Mouse (Mus musculus): ENCODE results near the gene Rnf31. TPM values are rescaled to one million over a fixed set of nuclear protein-coding genes. Genes with fewer than 3 reads are reported as not detected.

The Rnf31 gene
- polyA plus RNA-seq, 1 experiment from 2014 or later: 19.7 TPM

DNA sequence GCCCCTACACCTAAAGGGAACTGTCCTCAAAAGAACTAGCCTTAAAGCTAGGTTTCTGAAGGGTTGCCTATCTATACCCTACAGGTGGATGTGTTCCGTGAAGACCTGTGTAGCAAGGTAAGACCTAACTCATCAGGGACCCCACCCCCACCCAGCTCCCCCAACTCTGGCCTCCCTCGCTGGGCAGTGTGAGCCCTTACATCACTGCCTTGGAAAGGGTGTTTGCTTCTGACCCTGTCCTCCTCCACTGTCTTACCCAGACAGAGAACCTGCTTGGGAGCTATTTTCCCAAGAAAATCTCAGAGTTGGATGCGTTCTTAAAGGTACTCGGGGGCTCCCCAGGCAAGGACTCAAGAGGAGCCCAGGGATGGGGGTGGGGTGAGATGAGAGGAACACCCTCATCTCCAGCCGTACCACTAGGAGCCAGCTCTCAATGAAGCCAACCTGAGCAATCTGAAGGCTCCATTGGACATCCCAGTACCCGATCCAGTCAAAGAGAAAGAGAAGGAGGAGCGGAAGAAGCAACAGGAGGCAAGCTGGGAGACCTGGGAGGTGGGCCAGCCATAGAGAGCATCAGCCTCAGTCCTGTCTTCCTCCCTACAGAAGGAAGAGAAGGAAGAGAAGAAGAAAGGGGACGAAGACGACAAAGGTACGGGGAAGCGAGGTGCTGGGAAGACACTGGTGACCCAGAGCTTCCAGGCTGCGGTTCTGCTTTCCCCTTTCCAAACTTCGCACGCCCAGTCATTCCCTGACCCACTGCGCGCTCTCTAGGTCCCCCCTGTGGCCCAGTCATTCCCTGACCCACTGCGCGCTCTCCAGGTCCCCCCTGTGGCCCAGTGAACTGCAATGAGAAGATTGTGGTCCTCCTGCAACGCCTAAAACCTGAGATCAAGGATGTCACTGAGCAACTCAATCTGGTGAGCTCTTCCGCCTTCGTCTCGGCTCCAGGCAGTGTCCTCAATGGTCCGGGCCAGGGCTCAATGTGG is 11.7 kb upstream of the Rnf31 start:
- Histone ChIP-seq H3K9me3 (replicated peaks) (no peaks in the 10 kb centered on the region), H3K4me1 (peaks cover 39% of the 10 kb centered on the region), H3K4me3 (no peak overlapping the region; the same call in 1 of the 2 replicates), H3K27me3 (ENCODE audit: low read depth, poor library complexity, severe bottlenecking) (peaks cover 14% of the 10 kb centered on the region; the same call in 1 of the 2 replicates), H3K36me3 (peaks cover 26% of the 10 kb centered on the region), H3K27ac (no peak overlapping the region)
- WGBS: 84% methylated on average over 23 of the region's 23 CpGs
- DNase-seq (ENCODE audit: low spot score): no peak

DNA sequence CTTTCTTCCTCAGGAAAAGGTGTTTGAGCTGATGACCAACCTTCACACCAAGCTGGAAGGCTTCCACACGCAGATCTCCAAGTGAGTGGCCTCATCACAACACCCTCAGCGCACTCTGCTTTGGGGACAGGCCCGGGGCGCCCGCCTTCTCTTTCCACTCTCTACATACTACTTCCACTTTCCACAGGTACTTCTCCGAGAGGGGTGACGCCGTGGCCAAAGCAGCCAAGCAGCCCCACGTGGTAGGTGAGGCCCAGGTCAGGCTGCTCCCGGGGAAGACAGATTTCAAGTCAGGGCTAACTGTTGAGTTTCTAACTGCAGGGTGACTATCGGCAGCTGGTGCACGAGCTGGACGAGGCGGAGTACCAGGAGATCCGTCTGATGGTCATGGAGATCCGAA is 10.8 kb upstream of the Rnf31 start:
- Histone ChIP-seq H3K4me3 (no peak overlapping the region), H3K9me3 (replicated peaks) (no peaks in the 10 kb centered on the region), H3K4me1 (peaks cover 41% of the 10 kb centered on the region), H3K36me3 (peaks cover 26% of the 10 kb centered on the region), H3K27ac (no peak overlapping the region), H3K27me3 (ENCODE audit: low read depth, poor library complexity, severe bottlenecking) (peaks cover 15% of the 10 kb centered on the region; the same call in 1 of the 2 replicates)
- DNase-seq (ENCODE audit: low spot score): no peak
- WGBS: 95% methylated on average over 16 of the region's 16 CpGs

DNA sequence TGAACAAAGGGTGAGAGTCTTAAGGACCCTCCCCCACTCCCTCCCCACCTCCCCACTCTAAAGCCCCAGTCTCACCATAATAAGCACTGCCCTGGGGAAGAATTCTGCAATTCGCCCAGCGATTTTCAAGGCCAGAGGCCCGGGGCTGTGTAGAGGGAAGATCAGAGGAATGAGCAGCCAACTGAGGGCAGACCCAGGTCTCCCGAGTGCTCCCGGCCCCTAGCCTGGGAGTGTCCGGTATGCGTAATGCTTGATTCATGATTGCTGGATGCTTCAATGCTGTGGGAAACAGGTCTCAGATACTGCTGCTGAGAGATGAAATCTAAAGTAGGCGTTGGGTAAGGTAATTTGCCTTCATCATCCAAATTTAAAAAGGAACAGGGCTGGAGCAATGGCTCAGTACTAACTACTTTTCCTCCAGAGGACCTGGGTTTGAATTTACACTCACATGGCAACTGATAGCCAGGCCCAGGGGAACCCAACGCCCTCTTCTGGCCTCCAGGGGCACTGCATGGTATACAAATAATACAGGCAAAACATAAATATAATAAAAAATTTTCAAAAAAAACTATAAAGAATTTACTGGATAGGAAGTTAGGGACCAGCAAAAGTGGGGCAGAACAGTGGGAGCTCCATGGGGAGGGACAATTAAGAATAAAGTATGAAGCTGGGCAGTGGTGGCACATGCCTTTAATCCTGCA is 9.4 kb upstream of the Rnf31 start:
- WGBS: 78% methylated on average over 9 of the region's 9 CpGs

DNA sequence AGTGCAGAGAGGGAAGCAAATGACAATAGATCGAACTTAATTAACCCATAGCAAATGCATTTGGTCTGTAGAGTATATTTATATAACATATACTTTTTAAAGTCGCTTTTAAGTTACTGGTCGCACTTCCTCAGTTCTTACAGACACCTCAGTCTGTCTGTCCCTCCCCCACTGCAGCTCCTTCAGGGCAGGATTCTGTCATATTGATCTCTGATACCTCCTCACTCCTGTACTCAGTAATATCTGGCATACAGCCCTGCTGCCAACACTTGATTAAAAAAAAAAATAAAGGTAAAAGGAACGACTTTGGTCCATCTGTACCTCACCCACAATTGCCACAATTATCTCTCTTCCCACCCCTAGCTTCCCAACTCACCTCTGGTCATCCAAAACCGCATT is 7.2 kb upstream of the Rnf31 start:
- Histone ChIP-seq H3K9me3 (replicated peaks) (no peaks in the 10 kb centered on the region), H3K4me3 (peak overlapping the region; percentile 69), H3K4me1 (peaks cover 17% of the 10 kb centered on the region), H3K27me3 (ENCODE audit: low read depth, poor library complexity, severe bottlenecking) (peaks cover 15% of the 10 kb centered on the region; the same call in 1 of the 2 replicates), H3K27ac (0 out of 2 replicates have a peak overlapping the region, but pooled peaks have one; percentile 77), H3K36me3 (peaks cover 51% of the 10 kb centered on the region)
- DNase-seq (ENCODE audit: low spot score): no peak
- 34% methylated on average over 5 of the region's 5 CpGs for WGBS

More for the DNA sequence above, 9.4 kb upstream of the Rnf31 start:
- Histone ChIP-seq H3K9me3 (replicated peaks) (no peaks in the 10 kb centered on the region), H3K27me3 (ENCODE audit: low read depth, poor library complexity, severe bottlenecking) (peaks cover 15% of the 10 kb centered on the region; the same call in 1 of the 2 replicates), H3K4me3 (no peak overlapping the region), H3K36me3 (peaks cover 32% of the 10 kb centered on the region), H3K4me1 (peaks cover 33% of the 10 kb centered on the region), H3K27ac (no peak overlapping the region)
- no peak for DNase-seq (ENCODE audit: low spot score)

DNA sequence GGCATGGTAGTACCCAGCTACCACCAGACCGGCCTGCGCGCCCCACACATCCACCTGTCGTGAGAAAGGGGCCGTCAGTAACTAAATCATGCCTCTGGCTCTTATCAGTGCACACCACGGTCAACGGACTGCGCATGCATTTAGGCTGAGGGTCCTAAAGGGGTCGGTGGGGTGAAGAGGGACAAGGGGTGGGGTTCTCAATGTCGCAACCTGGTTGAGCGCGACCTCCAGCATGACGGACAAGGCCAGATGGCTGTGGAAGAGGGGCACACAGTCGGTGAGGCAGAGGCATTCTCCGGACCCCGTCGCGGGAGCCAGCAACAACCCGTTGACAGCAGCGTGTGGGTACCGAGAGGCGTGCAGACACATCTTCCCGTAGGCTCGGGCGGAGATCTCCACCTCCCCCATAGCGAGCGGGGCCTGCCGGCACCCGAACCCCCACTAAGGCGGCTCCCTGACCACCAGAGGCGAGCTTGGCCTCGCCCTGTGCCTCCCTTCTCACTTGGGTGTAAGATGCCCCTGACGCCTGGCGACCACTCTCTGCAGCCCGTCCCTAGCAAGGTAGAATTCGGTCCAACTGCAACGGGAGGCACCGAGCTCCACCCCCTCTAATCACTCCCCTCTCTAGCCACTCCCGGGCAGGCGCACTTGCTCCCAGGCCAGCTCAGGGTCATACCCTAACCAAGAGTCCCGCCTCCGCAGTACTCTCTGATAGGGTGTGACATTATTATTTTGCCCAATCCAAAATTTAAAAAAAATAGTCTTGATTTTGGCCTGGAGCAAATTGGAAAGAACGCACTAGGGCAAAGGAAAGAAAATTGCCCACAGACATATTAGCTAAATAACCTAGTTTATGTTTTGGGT is 6.6 kb upstream of the Rnf31 start, which contains the start of gene Emc9:
Gene Emc9, minus strand, starts transcription at position 601 of the 864 bp plus-strand sequence.
- H3K9me3 ChIP-seq (replicated peaks): no peaks in the 10 kb centered on the region
- H3K27me3 ChIP-seq (ENCODE audit: low read depth, poor library complexity, severe bottlenecking): peaks cover 15% of the 10 kb centered on the region; the same call in 1 of the 2 replicates
- H3K27ac ChIP-seq: peak within 1 kb of the TSS; percentile 77
- 2% methylated on average over 43 of the region's 43 CpGs for WGBS
- DNase-seq (ENCODE audit: low spot score): peak; percentile 66
- H3K4me3 ChIP-seq: peak within 1 kb of the TSS; percentile 69
- peaks cover 50% of the 10 kb centered on the region for H3K36me3 ChIP-seq
- peaks cover 18% of the 10 kb centered on the region for H3K4me1 ChIP-seq

DNA sequence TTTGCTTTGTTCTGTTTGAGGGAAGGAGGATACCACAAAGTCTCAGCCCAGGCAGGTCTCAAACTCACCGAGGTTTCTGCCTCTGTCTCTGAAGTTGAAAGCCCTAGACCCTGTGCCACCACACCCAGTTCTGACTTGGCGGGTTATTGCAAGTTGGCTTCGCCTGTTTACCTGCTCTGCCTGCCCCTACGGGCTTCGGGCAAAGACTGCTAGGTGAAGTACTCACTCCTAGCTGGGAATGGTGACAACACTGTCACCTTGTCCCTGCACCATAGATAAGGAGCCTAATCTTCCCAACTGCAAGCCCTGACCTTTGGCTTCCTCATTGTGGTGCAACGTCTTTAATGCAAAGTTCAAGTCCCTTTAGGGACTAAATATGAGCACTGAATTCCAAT is 5.9 kb upstream of the Rnf31 start:
- 59% methylated on average over 6 of the region's 6 CpGs for WGBS
- no peaks in the 10 kb centered on the region for H3K9me3 ChIP-seq (replicated peaks)
- H3K27me3 ChIP-seq (ENCODE audit: low read depth, poor library complexity, severe bottlenecking): peaks cover 15% of the 10 kb centered on the region; the same call in 1 of the 2 replicates
- H3K27ac ChIP-seq: no peak overlapping the region
- H3K4me1 ChIP-seq: peaks cover 24% of the 10 kb centered on the region
- no peak for DNase-seq (ENCODE audit: low spot score)
- H3K36me3 ChIP-seq: peaks cover 44% of the 10 kb centered on the region
- H3K4me3 ChIP-seq: peak overlapping the region; percentile 69

DNA sequence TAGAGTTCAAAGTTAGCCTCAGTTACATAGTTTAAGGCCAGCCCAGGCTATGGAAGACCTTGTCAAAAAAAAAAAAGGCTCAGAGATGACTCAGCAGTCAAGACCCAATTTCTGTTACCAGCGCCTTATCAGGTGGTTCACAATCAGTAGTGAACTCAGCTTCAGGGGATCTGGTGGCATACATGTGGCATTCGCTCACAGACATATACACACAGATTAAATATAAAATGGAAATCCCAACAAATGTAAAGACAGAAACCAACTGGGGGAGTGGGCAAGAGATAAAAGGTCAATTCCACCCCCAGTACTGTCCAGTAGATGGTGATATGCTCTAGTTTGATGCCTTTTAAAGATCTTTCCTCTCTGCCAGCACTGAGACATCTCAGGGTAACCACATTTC is 5.4 kb upstream of the Rnf31 start:
- WGBS: 93% methylated on average over 2 of the region's 2 CpGs
- H3K4me1 ChIP-seq: peaks cover 24% of the 10 kb centered on the region
- H3K36me3 ChIP-seq: peaks cover 38% of the 10 kb centered on the region
- no peak overlapping the region for H3K27ac ChIP-seq
- no peaks in the 10 kb centered on the region for H3K9me3 ChIP-seq (replicated peaks)
- H3K4me3 ChIP-seq: no peak overlapping the region
- DNase-seq (ENCODE audit: low spot score): no peak
- peaks cover 15% of the 10 kb centered on the region; the same call in 1 of the 2 replicates for H3K27me3 ChIP-seq (ENCODE audit: low read depth, poor library complexity, severe bottlenecking)

DNA sequence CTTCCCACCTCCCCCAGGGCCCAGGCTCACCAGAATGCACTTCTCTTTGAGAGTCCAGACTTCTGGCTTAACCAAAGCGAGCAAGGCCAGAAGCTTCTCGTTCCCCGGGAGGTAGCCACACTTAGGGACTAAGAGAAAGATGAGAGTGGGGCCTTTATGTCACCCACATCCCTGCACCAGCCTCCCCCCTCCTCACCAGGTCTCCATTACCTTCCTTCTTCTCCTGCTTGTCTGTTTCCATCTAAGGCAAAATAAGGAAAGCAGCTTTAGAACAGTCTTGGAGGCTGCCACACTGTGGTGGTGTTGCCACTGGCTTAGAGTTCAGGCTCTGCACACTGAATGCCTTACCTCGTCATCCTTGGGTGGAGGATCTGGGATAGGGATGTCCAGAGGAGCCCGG is 2.2 kb upstream of the Rnf31 start:
- Histone ChIP-seq H3K27me3 (ENCODE audit: low read depth, poor library complexity, severe bottlenecking) (peaks cover 7% of the 10 kb centered on the region; the same call in 1 of the 2 replicates), H3K4me3 (no peak overlapping the region), H3K36me3 (peaks cover 35% of the 10 kb centered on the region), H3K9me3 (replicated peaks) (no peaks in the 10 kb centered on the region), H3K4me1 (peaks cover 42% of the 10 kb centered on the region), H3K27ac (no peak overlapping the region)
- WGBS: 89% methylated on average over 5 of the region's 5 CpGs
- DNase-seq (ENCODE audit: low spot score): no peak

DNA sequence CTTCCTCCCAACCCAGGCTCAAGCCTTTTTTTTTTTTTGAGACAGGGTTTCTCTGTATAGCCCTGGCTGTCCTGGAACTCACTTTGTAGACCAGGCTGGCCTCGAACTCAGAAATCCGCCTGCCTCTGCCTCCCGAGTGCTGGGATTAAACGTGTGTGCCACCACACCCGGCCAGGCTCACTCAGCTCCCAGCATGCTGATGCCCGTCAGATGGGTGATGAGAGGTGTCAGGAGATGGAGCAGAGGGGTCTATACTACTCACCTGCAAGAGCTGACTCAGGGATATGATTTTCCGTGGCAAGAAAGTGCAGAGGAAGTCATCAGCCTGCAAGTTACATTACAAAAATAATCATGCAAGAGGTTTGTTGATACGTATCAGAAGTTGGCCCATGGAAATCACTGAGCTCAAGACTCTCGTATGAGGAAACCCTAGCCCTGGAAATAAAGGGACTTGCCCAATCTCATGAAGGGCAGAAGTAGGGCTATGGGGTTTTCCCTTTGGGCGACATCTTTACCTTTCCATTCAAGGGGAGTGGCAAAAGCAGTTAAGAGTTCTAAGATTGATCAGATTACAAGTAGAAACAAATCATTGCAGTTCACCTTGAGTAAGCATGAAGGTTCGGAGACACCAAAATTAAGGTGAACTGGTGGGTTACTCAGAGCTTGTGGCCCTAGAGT is 1.6 kb upstream of the Rnf31 start:
- 90% methylated on average over 11 of the region's 11 CpGs for WGBS
- peaks cover 35% of the 10 kb centered on the region for H3K4me1 ChIP-seq
- no peaks in the 10 kb centered on the region for H3K9me3 ChIP-seq (replicated peaks)
- H3K4me3 ChIP-seq: peak overlapping the region; percentile 79
- H3K27ac ChIP-seq: no peak overlapping the region
- peaks cover 42% of the 10 kb centered on the region for H3K36me3 ChIP-seq
- H3K27me3 ChIP-seq (ENCODE audit: low read depth, poor library complexity, severe bottlenecking): 0 out of 2 replicates have a peak, but pooled peaks cover under 1% of the 10 kb centered on the region
- no peak for DNase-seq (ENCODE audit: low spot score)

DNA sequence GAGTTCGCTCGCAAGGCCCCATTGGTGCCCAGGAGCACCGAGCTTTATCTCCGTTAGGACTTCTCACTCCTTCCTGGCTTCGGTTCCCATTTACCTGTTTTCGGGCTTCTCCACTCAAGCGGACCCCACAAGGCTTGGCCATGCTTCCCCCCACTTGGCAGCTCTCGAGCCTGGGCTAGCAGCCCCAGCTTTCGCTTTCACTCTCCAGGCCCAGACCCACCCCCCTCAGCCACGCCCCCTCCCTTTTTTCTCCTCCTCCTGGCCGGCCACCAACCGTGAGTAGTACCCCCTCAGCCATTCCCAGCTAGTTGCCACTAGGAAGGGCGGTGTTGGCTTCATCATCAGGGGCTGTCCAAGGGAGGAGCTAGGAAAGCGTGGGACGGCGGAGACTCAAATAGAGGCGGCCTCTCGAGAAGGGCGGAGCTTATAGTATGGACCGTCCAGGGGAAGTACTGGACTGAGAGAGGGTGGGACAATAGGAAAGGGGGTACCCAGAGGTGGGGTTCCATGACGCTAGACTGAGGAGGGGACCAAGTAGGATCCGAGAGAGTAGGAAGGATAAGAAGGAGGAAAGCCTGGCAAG is 669 bp upstream of the Rnf31 start, which contains the start of gene Psme2:
Gene Psme2, minus strand, starts transcription at position 366 of the 583 bp plus-strand sequence.
- DNase-seq (ENCODE audit: low spot score): peak; percentile 91
- Histone ChIP-seq H3K27ac (peak within 1 kb of the TSS; percentile 90), H3K4me3 (peak within 1 kb of the TSS; percentile 79), H3K36me3 (peaks cover 51% of the 10 kb centered on the region), H3K4me1 (peaks cover 30% of the 10 kb centered on the region), H3K9me3 (replicated peaks) (no peaks in the 10 kb centered on the region), H3K27me3 (ENCODE audit: low read depth, poor library complexity, severe bottlenecking) (no peaks in the 10 kb centered on the region)
- under 1% methylated on average over 22 of the region's 22 CpGs for WGBS

DNA sequence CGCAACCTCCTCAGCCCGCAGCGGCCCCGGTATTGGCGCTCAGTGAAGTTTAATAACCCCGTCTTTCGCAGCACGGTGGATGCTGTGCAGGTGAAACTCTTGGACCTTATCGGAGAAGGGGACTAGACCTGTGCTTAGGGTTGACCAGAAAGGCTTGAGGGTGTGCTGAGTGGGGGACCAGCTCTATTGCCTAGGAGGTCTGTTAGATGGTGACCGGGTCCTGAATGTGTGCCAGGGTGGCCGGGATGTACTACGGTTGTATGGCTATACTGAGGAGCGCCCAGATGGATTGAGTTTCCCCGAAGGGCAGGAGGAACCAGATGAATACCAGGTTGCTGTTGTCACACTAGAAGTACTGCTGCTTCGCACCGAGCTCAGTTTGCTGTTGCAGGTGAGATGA is 718 bp downstream of the Rnf31 start:
- H3K4me1 ChIP-seq: peaks cover 32% of the 10 kb centered on the region
- peaks cover 59% of the 10 kb centered on the region for H3K36me3 ChIP-seq
- H3K27me3 ChIP-seq (ENCODE audit: low read depth, poor library complexity, severe bottlenecking): no peaks in the 10 kb centered on the region
- no peaks in the 10 kb centered on the region for H3K9me3 ChIP-seq (replicated peaks)
- peak overlapping the region; percentile 90 for H3K27ac ChIP-seq
- H3K4me3 ChIP-seq: peak overlapping the region; percentile 79
- DNase-seq (ENCODE audit: low spot score): no peak
- WGBS: 4% methylated on average over 16 of the region's 16 CpGs
